Mouse (Mus musculus) erythroblast, embryonic 14.5 days (primary cell): ENCODE results near the gene Crebl2.

Experiments
- GATA1 ChIP-seq: IDR thresholded peaks from 2 replicates; pipeline ENCODE4 v1.6.1; 2012; ENCODE audit warnings: low read length, inconsistent platforms, mixed read lengths
- TAL1 ChIP-seq: IDR thresholded peaks from 3 replicates; pipeline ENCODE4 v1.6.1; 2012; ENCODE audit warnings: low read length, inconsistent platforms, mixed read lengths

- TF ChIP-seq GATA1 (no peak), TAL1 (no peak)
Measured at GRCm38 (mm10) chr6:134807794-134808193, 22.2 kb upstream of the Crebl2 start.
